Mouse (Mus musculus): ENCODE results near the gene Zdhhc1.

The Zdhhc1 gene

GRCm38 (mm10) chr8:105476628-105477413 lies 19.9 kb downstream of the Zdhhc1 start:
- DNase-seq (ENCODE audit: low spot score): peak; percentile 71

GRCm38 (mm10) chr8:105476161-105476560 lies 20.5 kb downstream of the Zdhhc1 start:
- no peak for DNase-seq (ENCODE audit: low spot score)

- DNase-seq (ENCODE audit: low spot score): no peak
These were observed 21.0 kb downstream of the Zdhhc1 start for GRCm38 (mm10) chr8:105475742-105476141.

- no peak for DNase-seq (ENCODE audit: low spot score)
These were observed 21.4 kb downstream of the Zdhhc1 start for GRCm38 (mm10) chr8:105475254-105475653.

- no peak for DNase-seq (ENCODE audit: low spot score)
These were observed 22.0 kb downstream of the Zdhhc1 start for GRCm38 (mm10) chr8:105474680-105475079.

GRCm38 (mm10) chr8:105473816-105474606 lies 22.7 kb downstream of the Zdhhc1 start:
- DNase-seq (ENCODE audit: low spot score): peak; percentile 53

GRCm38 (mm10) chr8:105472983-105473382 lies 23.7 kb downstream of the Zdhhc1 start:
- no peak for DNase-seq (ENCODE audit: low spot score)

- DNase-seq (ENCODE audit: low spot score): no peak
These were observed 24.2 kb downstream of the Zdhhc1 start for GRCm38 (mm10) chr8:105472414-105472932.

GRCm38 (mm10) chr8:105471314-105472015 lies 25.2 kb downstream of the Zdhhc1 start, which contains the start of gene Tppp3:
Gene Tppp3, minus strand, starts transcription at chr8:105471526.
- DNase-seq (ENCODE audit: low spot score): peak; percentile 94

GRCm38 (mm10) chr8:105470681-105471313 lies 25.9 kb downstream of the Zdhhc1 start:
- no peak for DNase-seq (ENCODE audit: low spot score)

GRCm38 (mm10) chr8:105470262-105470661 lies 26.4 kb downstream of the Zdhhc1 start:
- no peak for DNase-seq (ENCODE audit: low spot score)

GRCm38 (mm10) chr8:105469816-105470215 lies 26.9 kb downstream of the Zdhhc1 start:
- no peak for DNase-seq (ENCODE audit: low spot score)

- DNase-seq (ENCODE audit: low spot score): peak; percentile 72
These were observed 27.5 kb downstream of the Zdhhc1 start for GRCm38 (mm10) chr8:105469041-105469695.

GRCm38 (mm10) chr8:105468002-105468720 lies 28.5 kb downstream of the Zdhhc1 start:
- DNase-seq (ENCODE audit: low spot score): no peak

- no peak for DNase-seq (ENCODE audit: low spot score)
These were observed 29.2 kb downstream of the Zdhhc1 start for GRCm38 (mm10) chr8:105467396-105467985.

GRCm38 (mm10) chr8:105466700-105467291 lies 29.9 kb downstream of the Zdhhc1 start:
- DNase-seq (ENCODE audit: low spot score): peak; percentile 69

- DNase-seq (ENCODE audit: low spot score): no peak
These were observed 30.5 kb downstream of the Zdhhc1 start for GRCm38 (mm10) chr8:105466246-105466645.

- DNase-seq (ENCODE audit: low spot score): no peak
These were observed 32.1 kb downstream of the Zdhhc1 start for GRCm38 (mm10) chr8:105464595-105464994.

- DNase-seq (ENCODE audit: low spot score): no peak
These were observed 35.5 kb downstream of the Zdhhc1 start for GRCm38 (mm10) chr8:105461085-105461803.
